Mouse (Mus musculus): ENCODE data around the gene Naa50.

- TF ChIP-seq CTCF (IDR thresholded peaks at IDR 0.05; ENCODE audit: low read depth, low read length): no peak
- no peak for TF ChIP-seq EP300 (IDR thresholded peaks at IDR 0.05; ENCODE audit: insufficient read depth, low read depth, low read length)
- no peak for TF ChIP-seq POLR2A (IDR thresholded peaks at IDR 0.05; ENCODE audit: insufficient read depth, low read length)
Measured at GRCm38 (mm10) chr16:44173966-44174530, 34.4 kb downstream of the Naa50 start.
